Mouse (Mus musculus) midbrain, postnatal 0 days (tissue): Measurements from ENCODE around the gene Gh. TPM values are rescaled to one million over a fixed set of nuclear protein-coding genes. Genes with fewer than 3 reads are reported as not detected.

Experiments used
- ATAC-seq: fragments of 200-750 bp; cut with Nextera tagmentation; 2 replicates; pipeline ENCODE4 v1.8.0; 2017; ENCODE audit warnings: moderate number of reproducible peaks, mild to moderate bottlenecking, moderate TSS enrichment, moderate library complexity; ENCODE audit not compliant: low FRiP score
- DNase-seq: peaks from one replicate; pipeline ENCODE4 v3.0.0-alpha.2; 2015; ENCODE audit warnings: low spot score
- H3K27ac ChIP-seq: fragments of 300-500 bp; sonication (generic); 2 replicates; pipeline ENCODE4 v1.5.1; 2014; ENCODE audit warnings: low read depth, mild to moderate bottlenecking, low read length, mixed read lengths
- H3K27me3 ChIP-seq: fragments of 300-500 bp; sonication (generic); 2 replicates; pipeline ENCODE4 v1.6.1; 2014; ENCODE audit warnings: low read length, control low read depth, mixed read lengths; ENCODE audit not compliant: insufficient read depth
- H3K36me3 ChIP-seq: fragments of 300-500 bp; sonication (generic); 2 replicates; pipeline ENCODE4 v1.6.1; 2014; ENCODE audit warnings: low read length, control low read depth, mixed read lengths; ENCODE audit not compliant: insufficient read depth
- H3K4me1 ChIP-seq: fragments of 300-500 bp; sonication (generic); 2 replicates; pipeline ENCODE4 v1.6.1; 2014; ENCODE audit warnings: mild to moderate bottlenecking, control low read depth, antibody characterized with exemption, low read length, mixed read lengths; ENCODE audit not compliant: insufficient read depth
- H3K4me2 ChIP-seq: fragments of 300-500 bp; sonication (generic); 2 replicates; pipeline ENCODE4 v1.6.1; 2014; ENCODE audit warnings: low read depth, mild to moderate bottlenecking, low read length, mixed read lengths; ENCODE audit not compliant: poor library complexity, severe bottlenecking
- H3K4me3 ChIP-seq: fragments of 300-500 bp; sonication (generic); 2 replicates; pipeline ENCODE4 v1.5.1; 2014; ENCODE audit warnings: low read depth, mild to moderate bottlenecking, low read length, moderate library complexity
- H3K9ac ChIP-seq: fragments of 300-500 bp; sonication (generic); replicated peaks from 2 replicates; pipeline ENCODE4 v1.6.1; 2014; ENCODE audit warnings: mild to moderate bottlenecking, low read length, moderate library complexity, mixed read lengths; ENCODE audit not compliant: poor library complexity, severe bottlenecking
- H3K9me3 ChIP-seq: fragments of 300-500 bp; sonication (generic); 2 replicates; pipeline ENCODE4 v1.6.1; 2016; ENCODE audit warnings: low read length, control low read depth
- CTCF ChIP-seq: IDR thresholded peaks from 2 replicates; pipeline ENCODE4 v1.5.1; 2016; ENCODE audit warnings: antibody characterized with exemption, mild to moderate bottlenecking
- WGBS: fragments of 180-500 bp; shearing (Covaris S2); extraction: QIAGEN DNeasy Blood & Tissue Kit; methylation state at CpG from one replicate; pipeline ENCODE4 v1.1.7; 2014; 5-methylcytosine and 5-hydroxymethylcytosine counted together
- polyA plus RNA-seq: library from polyadenylated mRNA; unstranded; fragments of >200 nt; fragmentation: Nextera tagmentation; extraction: Ambion mirVana; gene quantifications from 2 replicates; pipeline ENCODE4 v1.2.1, GENCODE M21; 2015
- total RNA-seq: library from RNA; depleted of rRNA; stranded (reverse); fragments of >200 nt; gene quantifications from 2 replicates; pipeline ENCODE4 v1.2.3, GENCODE M21; 2014

The Gh gene
- total and polyA plus RNA-seq, 2 experiments from 2014 or later = 1.3 TPM; not detected in 1

- peak; percentile 75 for ATAC-seq
- no peaks in the 10 kb centered on the region for H3K27me3 ChIP-seq
- no peaks in the 10 kb centered on the region for H3K9me3 ChIP-seq
- H3K36me3 ChIP-seq = no peaks in the 10 kb centered on the region
- H3K4me2 ChIP-seq = peak within 1 kb of the TSS; percentile 40
- 0 out of 2 replicates have a peak within 1 kb of the TSS, but pooled peaks have one; percentile 0 for H3K4me3 ChIP-seq
- no peak within 1 kb of the TSS for H3K9ac ChIP-seq
- H3K4me1 ChIP-seq = peaks cover 8% of the 10 kb centered on the region
- DNase-seq = peak; percentile 96
- peak; percentile 95 for TF ChIP-seq CTCF
- no peak within 1 kb of the TSS for H3K27ac ChIP-seq
- 6% methylated on average over 25 of the region's 25 CpGs for WGBS
Observed at GRCm38 (mm10) chr11:106276454-106276853, 25.2 kb downstream of the Gh start, which contains the start of gene Tcam1. Gene Tcam1 (plus strand): TSS chr11:106276672.

- DNase-seq = no peak
Observed at GRCm38 (mm10) chr11:106274971-106275411, 26.7 kb downstream of the Gh start.

GRCm38 (mm10) chr11:106274374-106274773 lies 27.3 kb downstream of the Gh start:
- ATAC-seq = no peak
- H3K4me1 ChIP-seq = peaks cover 12% of the 10 kb centered on the region

More at GRCm38 (mm10) chr11:106274971-106275411, 26.7 kb downstream of the Gh start:
- TF ChIP-seq CTCF = no peak
- no peaks in the 10 kb centered on the region for H3K9me3 ChIP-seq
- H3K4me3 ChIP-seq = no peak overlapping the region
- no peak overlapping the region for H3K27ac ChIP-seq
- H3K4me2 ChIP-seq = no peak overlapping the region
- H3K4me1 ChIP-seq = peaks cover 12% of the 10 kb centered on the region
- H3K36me3 ChIP-seq = no peaks in the 10 kb centered on the region
- ATAC-seq = no peak
- no peaks in the 10 kb centered on the region for H3K27me3 ChIP-seq
- WGBS = 87% methylated on average over 7 of the region's 7 CpGs
- no peak overlapping the region for H3K9ac ChIP-seq

GRCm38 (mm10) chr11:106273811-106274210 lies 27.9 kb downstream of the Gh start:
- no peak for DNase-seq
- H3K27ac ChIP-seq = no peak overlapping the region
- WGBS = over 99% methylated on average over 6 of the region's 6 CpGs
- no peak for ATAC-seq
- peak overlapping the region; percentile 87; the same call in 1 of the 2 replicates for H3K4me2 ChIP-seq
- no peaks in the 10 kb centered on the region for H3K9me3 ChIP-seq
- H3K4me3 ChIP-seq = no peak overlapping the region
- H3K36me3 ChIP-seq = no peaks in the 10 kb centered on the region
- H3K9ac ChIP-seq = no peak overlapping the region
- H3K27me3 ChIP-seq = no peaks in the 10 kb centered on the region
- peaks cover 15% of the 10 kb centered on the region for H3K4me1 ChIP-seq
- no peak for TF ChIP-seq CTCF

More at GRCm38 (mm10) chr11:106274374-106274773, 27.3 kb downstream of the Gh start:
- Histone ChIP-seq H3K4me2 (no peak overlapping the region), H3K9ac (no peak overlapping the region), H3K27ac (no peak overlapping the region), H3K4me3 (no peak overlapping the region), H3K36me3 (no peaks in the 10 kb centered on the region), H3K27me3 (no peaks in the 10 kb centered on the region), H3K9me3 (no peaks in the 10 kb centered on the region)
- no peak for TF ChIP-seq CTCF
- 88% methylated on average over 1 of the region's 1 CpGs for WGBS
- no peak for DNase-seq

GRCm38 (mm10) chr11:106273311-106273684 lies 28.4 kb downstream of the Gh start:
- WGBS = 16% methylated on average over 16 of the region's 16 CpGs
- no peak for DNase-seq
- ATAC-seq = 0 out of 2 replicates have a peak, but pooled peaks have one; percentile 11
- Histone ChIP-seq H3K9ac (peak overlapping the region; percentile 92), H3K36me3 (no peaks in the 10 kb centered on the region), H3K4me1 (peaks cover 15% of the 10 kb centered on the region), H3K27ac (peak overlapping the region; percentile 72), H3K27me3 (no peaks in the 10 kb centered on the region), H3K9me3 (no peaks in the 10 kb centered on the region), H3K4me3 (peak overlapping the region; percentile 94), H3K4me2 (peak overlapping the region; percentile 87)
- TF ChIP-seq CTCF = no peak

- H3K9me3 ChIP-seq = no peaks in the 10 kb centered on the region
- peak; percentile 99 for DNase-seq
- under 1% methylated on average over 70 of the region's 72 CpGs for WGBS
Observed at GRCm38 (mm10) chr11:106272644-106273310, 28.9 kb downstream of the Gh start, which contains the start of gene Smarcd2. Gene Smarcd2 (minus strand): TSS chr11:106272972.

More at GRCm38 (mm10) chr11:106272644-106273310, 28.9 kb downstream of the Gh start, which contains the start of gene Smarcd2:
- Histone ChIP-seq H3K4me1 (peaks cover 15% of the 10 kb centered on the region), H3K4me2 (peak within 1 kb of the TSS; percentile 87), H3K4me3 (peak within 1 kb of the TSS; percentile 94), H3K27me3 (no peaks in the 10 kb centered on the region), H3K27ac (peak within 1 kb of the TSS; percentile 79), H3K9ac (peak within 1 kb of the TSS; percentile 92), H3K36me3 (no peaks in the 10 kb centered on the region)
- no peak for TF ChIP-seq CTCF
- peak; percentile 95 for ATAC-seq
